Mouse (Mus musculus) limb, embryonic 11.5 days (tissue): ENCODE results near the gene Lsmem1. TPM values are rescaled to one million over a fixed set of nuclear protein-coding genes. Genes with fewer than 3 reads are reported as not detected.
"Not testable (repeated sequence)": the region's sequence is repeated elsewhere in the genome, so short reads cannot be mapped to it uniquely, and the experiment has no call there.

ENCODE experiments used
- ATAC-seq: fragments of 200-750 bp; cut with Nextera tagmentation; 2 replicates; pipeline ENCODE4 v1.8.0; 2017; ENCODE audit warnings: low read depth; ENCODE audit not compliant: insufficient number of reproducible peaks, low FRiP score, low TSS enrichment
- DNase-seq: peaks from one replicate; pipeline ENCODE4 v3.0.0-alpha.2; 2015; ENCODE audit warnings: low spot score
- H3K27ac ChIP-seq: fragments of 300-500 bp; sonication (generic); replicated peaks from 2 replicates; pipeline ENCODE4 v1.5.1; 2014; ENCODE audit warnings: low read depth, mild to moderate bottlenecking, low read length
- H3K27me3 ChIP-seq: fragments of 300-500 bp; sonication (generic); 2 replicates; pipeline ENCODE4 v1.6.1; 2014; ENCODE audit warnings: mild to moderate bottlenecking, low read length, mixed read lengths; ENCODE audit not compliant: control insufficient read depth, insufficient read depth
- H3K36me3 ChIP-seq: fragments of 300-500 bp; sonication (generic); 2 replicates; pipeline ENCODE4 v1.6.1; 2014; ENCODE audit warnings: mild to moderate bottlenecking, low read length, moderate library complexity, mixed read lengths; ENCODE audit not compliant: control insufficient read depth, insufficient read depth
- H3K4me1 ChIP-seq: fragments of 300-500 bp; sonication (generic); 2 replicates; pipeline ENCODE4 v1.6.1; 2014; ENCODE audit warnings: low read length, mixed read lengths; ENCODE audit not compliant: control insufficient read depth, insufficient read depth
- H3K4me2 ChIP-seq: fragments of 300-500 bp; sonication (generic); 2 replicates; pipeline ENCODE4 v1.6.1; 2014; ENCODE audit warnings: low read depth, mild to moderate bottlenecking, moderate library complexity; ENCODE audit not compliant: severe bottlenecking
- H3K4me3 ChIP-seq: fragments of 300-500 bp; sonication (generic); 2 replicates; pipeline ENCODE4 v1.5.1; 2014; ENCODE audit warnings: low read depth, low read length
- H3K9ac ChIP-seq: fragments of 300-500 bp; sonication (generic); 2 replicates; pipeline ENCODE4 v1.6.1; 2014; ENCODE audit warnings: mild to moderate bottlenecking, low read length
- H3K9me3 ChIP-seq: fragments of 300-500 bp; sonication (generic); 2 replicates; pipeline ENCODE4 v1.6.1; 2016; ENCODE audit warnings: low read length; ENCODE audit not compliant: control insufficient read depth
- WGBS: fragments of 180-500 bp; shearing (Covaris S2); extraction: QIAGEN DNeasy Blood & Tissue Kit; methylation state at CpG from one replicate; pipeline ENCODE4 v1.1.7; 2014; 5-methylcytosine and 5-hydroxymethylcytosine counted together
- polyA plus RNA-seq: library from polyadenylated mRNA; unstranded; fragments of >200 nt; fragmentation: Nextera tagmentation; extraction: Ambion mirVana; gene quantifications from 2 replicates; pipeline ENCODE4 v1.2.1, GENCODE M21; 2014

The Lsmem1 gene
- polyA plus RNA-seq, 1 experiment from 2014 or later, result not detected

DNA sequence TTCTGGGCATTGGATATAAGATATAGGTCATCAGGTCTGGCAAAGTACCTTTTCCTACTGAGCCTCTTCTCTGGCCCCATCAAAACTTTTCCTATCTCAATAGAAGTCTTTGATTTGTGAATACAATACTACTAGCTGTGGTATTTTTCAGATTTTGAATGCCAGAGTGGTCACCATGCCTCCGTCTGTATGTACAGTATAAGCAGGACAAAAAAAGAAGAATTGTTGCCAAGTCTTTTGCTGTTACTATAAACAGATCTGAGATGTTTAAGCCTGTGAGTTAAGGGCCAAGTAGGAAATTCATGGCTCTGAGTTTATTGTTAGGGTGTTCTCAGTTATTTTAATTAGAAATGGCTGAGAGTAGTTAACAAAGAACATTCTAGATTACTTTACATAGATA, 24.1 kb downstream of the Lsmem1 start:
- not testable (repeated sequence) for DNase-seq, H3K4me1 ChIP-seq, H3K9ac ChIP-seq, H3K27me3 ChIP-seq, H3K36me3 ChIP-seq, H3K4me3 ChIP-seq, H3K27ac ChIP-seq, ATAC-seq, H3K9me3 ChIP-seq, H3K4me2 ChIP-seq
- 74% methylated on average over 1 of the region's 1 CpGs for WGBS

DNA sequence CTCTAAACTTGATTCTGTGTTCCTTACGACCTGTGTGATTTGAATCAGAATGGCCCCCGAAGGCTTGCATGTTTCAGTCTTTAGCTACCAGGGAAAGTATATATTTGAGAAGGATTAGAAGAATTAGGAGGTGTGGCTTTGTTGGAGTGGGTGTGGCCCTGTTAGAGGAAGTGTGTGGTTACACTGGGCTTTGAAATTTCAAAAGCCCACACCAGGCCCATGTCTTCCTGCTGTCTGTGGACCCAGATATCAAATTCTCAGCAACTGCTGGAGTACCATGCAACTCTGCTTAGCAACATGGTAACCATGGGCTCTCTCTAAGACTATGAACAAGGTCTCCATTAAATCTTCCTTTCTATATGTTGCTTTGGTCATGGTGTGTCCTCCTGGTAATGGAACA, 27.7 kb downstream of the Lsmem1 start:
- H3K36me3 ChIP-seq, result no peaks in the 10 kb centered on the region
- no peak overlapping the region for H3K27ac ChIP-seq
- H3K4me2 ChIP-seq, result no peak overlapping the region
- DNase-seq (no peak), ATAC-seq (no peak)
- H3K4me1 ChIP-seq, result no peaks in the 10 kb centered on the region
- no peaks in the 10 kb centered on the region for H3K27me3 ChIP-seq
- no peak overlapping the region for H3K4me3 ChIP-seq
- whole genome bisulfite sequencing, result 95% methylated on average over 2 of the region's 2 CpGs
- no peaks in the 10 kb centered on the region for H3K9me3 ChIP-seq
- H3K9ac ChIP-seq, result no peak overlapping the region

DNA sequence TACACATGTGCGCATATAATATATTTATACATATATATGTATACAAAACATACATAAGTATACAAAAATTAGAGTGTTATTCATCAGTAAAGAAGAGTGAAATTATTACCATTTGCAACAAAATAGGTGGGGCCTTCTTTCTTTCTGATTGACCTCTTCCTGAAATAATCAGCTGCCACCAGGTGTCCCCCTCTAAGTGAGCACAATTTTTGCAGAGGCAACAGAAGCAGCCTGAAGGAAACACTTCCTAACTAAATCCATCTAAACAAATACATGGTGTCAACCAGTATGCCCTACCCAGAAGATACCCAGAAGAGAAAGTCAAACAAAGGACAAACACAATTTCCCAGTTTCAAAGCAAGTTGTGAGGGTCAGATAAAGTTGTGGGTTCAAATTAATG, 29.6 kb downstream of the Lsmem1 start:
- H3K36me3 ChIP-seq, result no peaks in the 10 kb centered on the region
- ATAC-seq (no peak), DNase-seq (no peak)
- H3K4me3 ChIP-seq, result no peak overlapping the region
- no peaks in the 10 kb centered on the region for H3K4me1 ChIP-seq
- H3K4me2 ChIP-seq, result no peak overlapping the region
- no peaks in the 10 kb centered on the region for H3K27me3 ChIP-seq
- no peaks in the 10 kb centered on the region for H3K9me3 ChIP-seq
- 100% methylated on average over 1 of the region's 1 CpGs for WGBS
- no peak overlapping the region for H3K9ac ChIP-seq
- no peak overlapping the region for H3K27ac ChIP-seq

DNA sequence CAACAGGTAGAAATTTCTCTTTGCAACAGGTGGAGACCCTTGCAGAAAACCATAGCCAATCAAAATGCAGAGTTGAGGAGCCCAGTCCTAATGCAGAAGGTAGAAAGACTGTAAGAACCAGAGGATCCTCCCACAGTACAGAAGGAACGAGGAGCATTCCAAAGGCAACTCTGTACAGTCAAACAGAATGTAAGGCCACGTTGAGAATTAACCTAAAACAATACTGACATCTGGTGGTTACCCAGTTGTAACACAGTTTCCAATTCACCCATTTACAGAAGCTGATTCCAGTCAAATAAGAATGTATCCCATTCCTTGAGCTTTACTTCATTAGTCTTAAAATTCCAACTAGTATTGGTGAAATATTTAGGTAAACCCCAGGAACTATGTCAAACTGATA, 34.7 kb downstream of the Lsmem1 start:
- Histone ChIP-seq H3K4me2 (no peak overlapping the region), H3K4me3 (no peak overlapping the region), H3K9ac (no peak overlapping the region), H3K9me3 (no peaks in the 10 kb centered on the region), H3K4me1 (no peaks in the 10 kb centered on the region), H3K27ac (no peak overlapping the region), H3K27me3 (no peaks in the 10 kb centered on the region), H3K36me3 (no peaks in the 10 kb centered on the region)
- ATAC-seq (no peak), DNase-seq (no peak)
- WGBS, result 12% methylated on average over 2 of the region's 2 CpGs

DNA sequence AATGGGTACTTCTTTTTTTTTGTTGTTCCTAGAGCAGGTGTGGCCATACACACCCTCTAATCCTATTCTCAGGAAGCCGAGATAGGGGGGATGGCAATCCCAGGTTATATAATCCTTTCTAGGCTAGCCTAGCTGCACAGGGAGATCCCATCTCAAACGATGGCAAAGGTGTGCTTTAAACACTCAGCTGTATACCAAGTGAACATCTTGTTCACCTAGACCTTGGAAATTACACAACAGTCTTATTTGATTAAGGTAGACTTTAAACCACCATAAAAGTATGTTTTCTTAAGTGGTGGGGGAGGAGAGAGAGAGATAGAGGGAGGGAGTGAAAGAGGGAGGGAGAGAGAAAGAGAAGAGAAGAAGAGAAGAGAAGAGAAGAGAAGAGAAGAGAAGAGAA, 38.5 kb downstream of the Lsmem1 start:
- Histone ChIP-seq H3K27ac (no peak overlapping the region), H3K36me3 (no peaks in the 10 kb centered on the region), H3K4me3 (no peak overlapping the region), H3K27me3 (no peaks in the 10 kb centered on the region), H3K4me2 (no peak overlapping the region), H3K9ac (no peak overlapping the region), H3K4me1 (no peaks in the 10 kb centered on the region), H3K9me3 (no peaks in the 10 kb centered on the region)
- ATAC-seq, result no peak
- DNase-seq, result no peak
- 87% methylated on average over 2 of the region's 2 CpGs for WGBS

DNA sequence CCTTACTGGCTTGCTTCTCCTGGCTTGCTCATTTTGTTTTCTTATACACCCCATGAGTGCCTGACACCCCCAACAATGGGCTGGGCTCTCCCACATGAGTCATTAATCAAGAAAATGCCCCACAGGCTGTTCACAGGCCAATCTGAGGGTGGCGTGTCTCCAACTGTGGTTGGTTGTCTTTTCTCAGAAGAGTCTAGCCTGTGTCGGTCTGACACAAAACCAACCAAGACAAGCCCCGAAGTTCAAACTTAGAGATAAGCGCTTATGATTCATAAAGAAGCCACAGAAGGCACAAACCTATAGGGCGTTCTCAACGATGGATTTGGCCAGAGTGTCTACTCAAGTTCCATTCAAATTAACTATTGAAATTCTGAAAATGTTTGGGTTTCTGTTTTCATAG, 45.1 kb downstream of the Lsmem1 start:
- ATAC-seq (no peak), DNase-seq (no peak)
- WGBS, result 94% methylated on average over 6 of the region's 6 CpGs

DNA sequence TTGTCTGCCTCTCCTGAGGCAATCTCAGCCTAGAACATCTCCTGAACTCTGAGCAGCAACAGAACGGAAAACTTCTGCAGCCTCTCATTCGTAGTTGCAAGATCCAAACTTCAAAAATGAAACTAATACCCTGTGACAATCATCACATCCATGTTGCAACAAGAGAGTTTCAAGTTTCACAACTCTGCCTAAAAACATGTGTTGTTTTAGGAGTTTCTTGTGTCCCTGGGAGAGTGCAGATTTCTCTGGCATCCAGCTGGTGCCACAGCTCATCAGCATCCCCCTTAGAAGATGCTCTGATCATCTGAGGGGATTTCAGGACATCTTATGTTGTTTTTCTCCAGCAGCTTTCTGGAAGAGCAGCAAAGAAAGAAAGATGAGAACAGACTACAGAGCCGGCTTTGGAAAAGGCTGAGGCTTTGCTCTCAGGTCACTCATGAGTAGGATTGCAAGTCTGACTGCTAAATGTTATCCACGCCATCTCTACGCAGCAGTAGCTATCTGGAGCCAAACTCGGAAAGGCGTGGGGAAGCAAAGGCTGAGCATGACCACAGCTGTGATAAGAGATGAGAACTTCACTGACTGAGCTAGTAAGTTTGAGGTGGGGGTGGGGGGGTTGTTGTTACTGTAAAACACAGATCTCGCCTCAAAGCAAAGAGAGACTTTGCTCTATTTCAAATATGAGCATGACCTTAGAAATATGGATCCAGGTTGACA, 46.8 kb downstream of the Lsmem1 start:
- Histone ChIP-seq H3K4me2 (no peak overlapping the region), H3K4me3 (no peak overlapping the region), H3K27me3 (no peaks in the 10 kb centered on the region), H3K4me1 (no peaks in the 10 kb centered on the region), H3K36me3 (no peaks in the 10 kb centered on the region), H3K27ac (no peak overlapping the region), H3K9me3 (no peaks in the 10 kb centered on the region), H3K9ac (no peak overlapping the region)
- ATAC-seq, result no peak
- no peak for DNase-seq
- WGBS, result 82% methylated on average over 8 of the region's 8 CpGs

More for the DNA sequence above, 45.1 kb downstream of the Lsmem1 start:
- Histone ChIP-seq H3K9me3 (no peaks in the 10 kb centered on the region), H3K27me3 (no peaks in the 10 kb centered on the region), H3K27ac (no peak overlapping the region), H3K4me3 (no peak overlapping the region), H3K36me3 (no peaks in the 10 kb centered on the region), H3K4me1 (no peaks in the 10 kb centered on the region), H3K9ac (no peak overlapping the region), H3K4me2 (no peak overlapping the region)

DNA sequence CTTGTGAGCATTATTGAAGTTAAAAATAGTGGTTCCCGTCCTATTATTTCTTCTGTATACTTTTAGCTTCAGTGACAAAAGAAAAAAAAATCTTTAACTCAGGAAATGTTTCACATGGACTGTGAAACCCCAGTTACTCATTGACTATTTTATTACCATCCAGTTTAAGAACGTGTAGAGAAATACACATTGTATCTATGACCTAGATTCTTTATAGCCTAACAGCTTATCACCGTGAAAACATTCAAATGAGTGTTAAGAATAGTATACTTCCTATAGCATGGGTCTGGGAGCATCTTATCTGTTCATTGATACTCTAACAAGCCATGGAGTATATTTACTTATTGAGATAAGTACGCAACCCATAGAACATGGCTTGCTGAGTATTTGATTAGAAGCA, 52.0 kb downstream of the Lsmem1 start:
- Histone ChIP-seq H3K4me3 (no peak overlapping the region), H3K27me3 (no peaks in the 10 kb centered on the region), H3K9ac (no peak overlapping the region), H3K4me2 (no peak overlapping the region), H3K4me1 (no peaks in the 10 kb centered on the region), H3K9me3 (no peaks in the 10 kb centered on the region), H3K36me3 (no peaks in the 10 kb centered on the region), H3K27ac (no peak overlapping the region)
- DNase-seq, result no peak
- no peak for ATAC-seq
- 84% methylated on average over 4 of the region's 4 CpGs for WGBS

DNA sequence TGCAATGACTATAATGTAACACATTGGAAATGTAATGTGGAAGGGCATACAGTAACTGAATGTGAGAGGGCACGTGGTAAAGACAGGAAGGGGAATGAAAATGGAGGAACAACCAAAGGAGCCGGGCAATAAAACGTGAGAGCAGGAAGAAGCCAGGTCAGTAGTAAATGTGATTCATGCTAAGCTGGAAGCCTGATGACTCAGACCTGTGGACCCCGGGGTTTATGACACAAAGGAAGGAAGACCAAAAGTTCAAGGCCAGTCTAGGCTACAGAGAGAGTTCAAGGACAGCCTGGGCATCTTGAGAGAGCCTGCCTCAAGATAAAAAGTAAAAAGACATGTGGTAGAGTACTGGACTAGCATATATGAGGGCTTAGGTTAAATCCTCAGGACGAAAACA, 52.8 kb downstream of the Lsmem1 start:
- DNase-seq (no peak), ATAC-seq (no peak)
- no peaks in the 10 kb centered on the region for H3K4me1 ChIP-seq
- no peak overlapping the region for H3K27ac ChIP-seq
- H3K36me3 ChIP-seq, result no peaks in the 10 kb centered on the region
- H3K4me3 ChIP-seq, result no peak overlapping the region
- 65% methylated on average over 5 of the region's 5 CpGs for whole genome bisulfite sequencing
- H3K9ac ChIP-seq, result no peak overlapping the region
- no peaks in the 10 kb centered on the region for H3K27me3 ChIP-seq
- no peak overlapping the region for H3K4me2 ChIP-seq
- H3K9me3 ChIP-seq, result no peaks in the 10 kb centered on the region
